Mouse (Mus musculus) spleen, adult 2 months (tissue): ENCODE measurements at regions not wholly inside any gene's neighbourhood (a gene's known extent, or its start where the extent isn't known, plus 50 kb on each side); places are given as distances from the start of the nearest gene placed in this dataset.

Source experiments
- CTCF ChIP-seq: fragments of 200-500 bp; IDR thresholded peaks from 2 replicates; pipeline ENCODE4 v1.5.1; 2011; ENCODE audit warnings: mild to moderate bottlenecking, inconsistent platforms; ENCODE audit not compliant: insufficient read depth, insufficient read length, insufficient replicate concordance; ENCODE audit errors: extremely low read depth
- POLR2A ChIP-seq: fragments of 200-500 bp; IDR thresholded peaks from 2 replicates; pipeline ENCODE4 v1.6.1; 2011; ENCODE audit warnings: low read depth, low read length, inconsistent platforms

DNA sequence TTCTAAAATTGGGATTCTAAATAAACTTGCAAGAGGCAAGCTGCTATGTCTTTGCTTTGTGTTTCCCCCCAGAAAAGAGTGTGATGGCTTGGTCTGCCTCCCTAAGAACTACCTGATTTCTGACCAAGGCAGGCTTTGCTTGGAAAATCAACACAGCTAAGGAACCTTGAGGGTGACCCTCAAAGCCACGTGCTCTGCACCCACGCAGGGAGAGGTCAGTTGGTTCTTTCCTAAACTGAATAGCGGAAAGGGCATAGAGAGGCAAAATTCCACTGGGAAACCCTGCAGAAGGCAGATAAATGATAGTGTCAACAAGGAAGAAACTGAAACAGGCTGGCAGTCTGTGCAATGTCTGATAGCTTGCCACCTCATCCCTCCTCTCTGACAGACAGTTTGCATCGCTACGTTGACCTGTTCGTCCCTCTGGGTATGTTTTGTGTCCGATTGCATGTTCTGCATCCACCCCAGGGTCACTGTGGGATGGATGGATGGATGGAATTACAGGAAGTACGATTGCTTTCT is 63.1 kb upstream of the Cyp1b1 start:
- TF ChIP-seq CTCF = no peak
- TF ChIP-seq POLR2A = no peak
